Mouse (Mus musculus) sigmoid colon, adult 10 weeks (tissue): ENCODE data around the gene Plekha8. TPM values are rescaled to one million over a fixed set of nuclear protein-coding genes. Genes with fewer than 3 reads are reported as not detected.

Source experiments
- polyA plus RNA-seq: library from polyadenylated mRNA; stranded (reverse); fragments of 350-450 nt; fragmentation: Illumina TruSeq; extraction: RNeasy Lipid Tissue Mini Kit (QIAGEN cat#74804); gene quantifications from one replicate; pipeline ENCODE4 v1.2.3, GENCODE M21; 2014; ENCODE audit warnings: low read depth, low replicate concordance

Plekha8 gene
- 61.6 TPM for polyA plus RNA-seq

GRCm38 (mm10) chr6:54594469-54595329 lies at the start of gene Plekha8:
Gene Plekha8 (plus strand): TSS chr6:54595111.

GRCm38 (mm10) chr6:54565665-54566545 lies 29.0 kb upstream of the Plekha8 start, which contains the start of gene Scrn1:
Gene Scrn1 (minus strand): TSS chr6:54566489.

GRCm38 (mm10) chr6:54597208-54597607 lies 2.3 kb downstream of the Plekha8 start, which contains the start of gene Fkbp14:
Gene Fkbp14 (minus strand): TSS chr6:54597308.

GRCm38 (mm10) chr6:54680891-54681745 lies 86.2 kb downstream of the Plekha8 start, which contains the start of gene Mturn:
Gene Mturn (plus strand): TSS chr6:54681624.

Other genes with a start within 250 kb of the Plekha8 start
- 1.6 TPM for gene Wipf3, start 165.5 kb upstream of the Plekha8 start, polyA plus RNA-seq
- gene Scrn1, start 28.6 kb upstream of the Plekha8 start, polyA plus RNA-seq, result 2.9 TPM
- gene Fkbp14, start 2.2 kb downstream of the Plekha8 start, polyA plus RNA-seq, result 22.5 TPM
- 7.4 TPM for gene Mturn, start 86.5 kb downstream of the Plekha8 start, polyA plus RNA-seq
- 84.2 TPM for gene Znrf2, start 221.8 kb downstream of the Plekha8 start, polyA plus RNA-seq